Mouse (Mus musculus): ENCODE measurements around the gene Nav2.

- TF ChIP-seq CTCF (IDR thresholded peaks at IDR 0.05; ENCODE audit: low read depth, low read length) = no peak
- no peak for TF ChIP-seq POLR2A (IDR thresholded peaks at IDR 0.05; ENCODE audit: insufficient read depth, low read length)
Observed at GRCm38 (mm10) chr7:49343752-49344484, 435.4 kb downstream of the Nav2 start.

Data from ES-Bruce4 (cell line).